Mouse (Mus musculus): Measurements from ENCODE around the gene Olfr480. TPM values are rescaled to one million over a fixed set of nuclear protein-coding genes. Genes with fewer than 3 reads are reported as not detected.

Gene Olfr480
- not detected for total RNA-seq (2021)

GRCm38 (mm10) chr7:108067246-108067645 is at the start of gene Olfr480:
Olfr480 (minus strand) TSS chr7:108067346.
- no peak for DNase-seq
- intact Hi-C loops (cut with DNase I) = no loop called here

- no peak for DNase-seq
- intact Hi-C loops (cut with DNase I) = no loop called here
Observed at GRCm38 (mm10) chr7:108100549-108100948, 33.4 kb upstream of the Olfr480 start, which contains the start of gene Olfr483. Olfr483 (plus strand) TSS chr7:108100849.

- intact Hi-C loops (cut with DNase I) = no loop called here
- DNase-seq = no peak
Observed at GRCm38 (mm10) chr7:108097486-108097885, 30.3 kb upstream of the Olfr480 start, which contains the start of gene Olfr482. Olfr482 (minus strand) TSS chr7:108097586.

- DNase-seq = no peak
- intact Hi-C loops (cut with DNase I) = no loop called here
Observed at GRCm38 (mm10) chr7:108079555-108079954, 12.4 kb upstream of the Olfr480 start, which contains the start of gene Olfr481. Olfr481 (plus strand) TSS chr7:108079855.

GRCm38 (mm10) chr7:108050393-108050792 is 16.8 kb downstream of the Olfr480 start, which contains the start of gene Olfr479:
Olfr479 (plus strand) TSS chr7:108050693.
- no peak for DNase-seq
- intact Hi-C loops (cut with DNase I) = no loop called here

- intact Hi-C loops (cut with DNase I) = no loop called here
- no peak for DNase-seq
Observed at GRCm38 (mm10) chr7:108033889-108034288, 33.3 kb downstream of the Olfr480 start, which contains the start of gene Olfr478. Olfr478 (minus strand) TSS chr7:108033989.

Other genes with a start within 250 kb of the Olfr480 start
- gene Olfr469, start 241.8 kb downstream of the Olfr480 start, total RNA-seq (2021) = not detected
- gene Olfr470, start 219.9 kb downstream of the Olfr480 start, total RNA-seq (2021) = not detected
- not detected for gene Olfr472, start 169.4 kb downstream of the Olfr480 start, total RNA-seq (2021)
- gene Olfr473, start 136.9 kb downstream of the Olfr480 start, total RNA-seq (2021) = not detected
- gene Olfr474, start 112.7 kb downstream of the Olfr480 start, total RNA-seq (2021) = not detected
- gene Olfr476, start 102.5 kb downstream of the Olfr480 start, total RNA-seq (2021) = not detected
- not detected for gene Olfr477, start 80.7 kb downstream of the Olfr480 start, total RNA-seq (2021)
- not detected for gene Olfr478, start 33.4 kb downstream of the Olfr480 start, total RNA-seq (2021)
- not detected for gene Olfr479, start 16.7 kb downstream of the Olfr480 start, total RNA-seq (2021)
- not detected for gene Olfr481, start 12.5 kb upstream of the Olfr480 start, total RNA-seq (2021)
- gene Olfr482, start 30.2 kb upstream of the Olfr480 start, total RNA-seq (2021) = 1 to 10 TPM; 1.7 to 1.9 TPM
- not detected for gene Olfr483, start 33.5 kb upstream of the Olfr480 start, total RNA-seq (2021)
- not detected for gene Olfr484, start 60.1 kb upstream of the Olfr480 start, total RNA-seq (2021)
- not detected for gene Olfr485, start 92.5 kb upstream of the Olfr480 start, total RNA-seq (2021)
- gene Olfr486, start 105.4 kb upstream of the Olfr480 start, total RNA-seq (2021) = not detected
- not detected for gene Olfr487, start 147.3 kb upstream of the Olfr480 start, total RNA-seq (2021)
- not detected for gene Olfr488, start 191.0 kb upstream of the Olfr480 start, total RNA-seq (2021)
- not detected for gene Olfr490, start 221.6 kb upstream of the Olfr480 start, total RNA-seq (2021)
- not detected for gene Olfr491, start 246.1 kb upstream of the Olfr480 start, total RNA-seq (2021)